Mouse (Mus musculus): Measurements from ENCODE around the gene Cct7. TPM values are rescaled to one million over a fixed set of nuclear protein-coding genes. Genes with fewer than 3 reads are reported as not detected.
A peak's percentile ranks its signal among the peaks of the same experiment; 100 is the strongest.

The Cct7 gene
- polyA plus RNA-seq, 1 experiment = 166 TPM

DNA sequence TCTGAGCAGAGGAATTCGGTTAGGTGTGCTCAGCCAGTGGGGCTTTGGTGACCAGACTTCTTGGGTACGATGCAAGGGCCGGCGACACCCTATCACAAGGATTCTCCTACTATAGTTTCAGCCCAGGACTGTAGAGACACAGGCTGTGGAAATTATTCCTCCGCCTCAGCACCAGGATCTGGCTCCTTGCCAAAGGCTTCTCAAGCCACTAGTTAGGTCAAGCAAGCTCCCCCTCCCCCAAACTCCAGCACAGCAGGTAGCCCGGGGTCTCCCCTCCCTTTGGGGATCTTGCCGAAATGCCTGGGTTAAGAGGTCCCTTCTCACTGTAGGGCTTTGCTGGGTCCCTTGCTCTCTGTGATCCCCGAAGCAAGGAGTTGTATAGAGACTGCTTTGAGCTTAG is 20.6 kb downstream of the Cct7 start:
- WGBS = 81% methylated on average over 8 of the region's 8 CpGs

DNA sequence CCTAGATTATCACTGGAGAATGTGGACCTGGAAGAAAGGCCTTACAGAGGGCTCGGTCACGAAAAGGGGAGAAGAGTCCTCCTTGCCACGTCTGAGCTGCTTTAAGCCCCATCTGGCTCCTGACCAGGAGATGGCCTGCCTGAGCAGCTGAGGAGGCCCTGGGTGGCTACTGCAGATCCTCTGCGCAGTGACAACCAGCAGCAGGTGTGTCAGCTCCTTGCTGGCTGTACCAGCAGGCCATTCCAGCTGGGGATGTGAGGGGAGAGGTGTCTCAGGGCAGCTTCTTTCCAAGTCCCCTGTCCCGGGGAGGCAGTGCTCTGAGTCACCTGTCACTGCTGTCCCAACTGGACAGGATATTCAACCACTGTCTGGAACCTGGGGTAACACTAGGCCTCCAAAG is 21.2 kb downstream of the Cct7 start:
- Histone ChIP-seq H3K27ac (ENCODE audit: control insufficient read depth, insufficient read depth, low read length) (no peak overlapping the region), H3K27me3 (ENCODE audit: control insufficient read depth, insufficient read depth, low read length) (no peaks in the 10 kb centered on the region), H3K4me1 (replicated peaks; ENCODE audit: control insufficient read depth, insufficient read depth, low read length) (no peaks in the 10 kb centered on the region), H3K4me3 (ENCODE audit: control insufficient read depth, insufficient read depth, low read length) (no peak overlapping the region), H3K36me3 (ENCODE audit: control insufficient read depth, insufficient read depth, low read length) (peaks cover 17% of the 10 kb centered on the region)
- TF ChIP-seq CTCF (IDR thresholded peaks at IDR 0.05; ENCODE audit: borderline replicate concordance, control insufficient read depth, extremely low read depth, insufficient read depth, low read length, poor library complexity) (no peak), POLR2A (IDR thresholded peaks at IDR 0.05; ENCODE audit: control insufficient read depth, extremely low read depth, insufficient read depth, low read length, poor library complexity) (no peak)
- 82% methylated on average over 5 of the region's 5 CpGs for WGBS
- DNase-seq = no peak

More for the DNA sequence above, 20.6 kb downstream of the Cct7 start:
- Histone ChIP-seq H3K36me3 (ENCODE audit: control insufficient read depth, insufficient read depth, low read length) (peaks cover 22% of the 10 kb centered on the region), H3K4me1 (replicated peaks; ENCODE audit: control insufficient read depth, insufficient read depth, low read length) (no peaks in the 10 kb centered on the region), H3K27me3 (ENCODE audit: control insufficient read depth, insufficient read depth, low read length) (no peaks in the 10 kb centered on the region), H3K4me3 (ENCODE audit: control insufficient read depth, insufficient read depth, low read length) (no peak overlapping the region), H3K27ac (ENCODE audit: control insufficient read depth, insufficient read depth, low read length) (no peak overlapping the region)
- no peak for DNase-seq
- TF ChIP-seq CTCF (IDR thresholded peaks at IDR 0.05; ENCODE audit: borderline replicate concordance, control insufficient read depth, extremely low read depth, insufficient read depth, low read length, poor library complexity) (no peak), POLR2A (IDR thresholded peaks at IDR 0.05; ENCODE audit: control insufficient read depth, extremely low read depth, insufficient read depth, low read length, poor library complexity) (no peak)

DNA sequence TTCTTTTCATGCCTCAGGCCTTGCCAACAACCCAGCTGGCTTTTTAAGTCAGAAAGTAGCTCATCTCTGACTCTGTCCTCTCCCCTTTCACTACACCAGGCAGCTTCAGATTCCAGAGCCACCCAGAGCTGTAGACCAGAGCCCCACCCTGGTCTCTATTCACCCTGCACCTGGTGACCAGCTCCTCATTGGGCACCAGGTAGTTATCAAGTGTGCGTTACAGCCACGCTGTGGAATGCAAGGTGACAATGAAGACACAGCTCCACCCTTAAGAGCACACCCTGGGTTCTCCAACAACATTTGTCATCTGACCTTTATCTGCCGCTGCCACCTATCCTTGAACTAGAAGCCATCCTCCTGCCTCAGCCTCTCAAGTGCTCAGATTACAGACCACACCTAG is 24.3 kb downstream of the Cct7 start:
- DNase-seq = no peak
- no peak overlapping the region for H3K27ac ChIP-seq (ENCODE audit: control insufficient read depth, insufficient read depth, low read length)
- H3K36me3 ChIP-seq (ENCODE audit: control insufficient read depth, insufficient read depth, low read length) = no peaks in the 10 kb centered on the region
- no peak for TF ChIP-seq CTCF (IDR thresholded peaks at IDR 0.05; ENCODE audit: borderline replicate concordance, control insufficient read depth, extremely low read depth, insufficient read depth, low read length, poor library complexity)
- no peak for TF ChIP-seq POLR2A (IDR thresholded peaks at IDR 0.05; ENCODE audit: control insufficient read depth, extremely low read depth, insufficient read depth, low read length, poor library complexity)
- H3K4me3 ChIP-seq (ENCODE audit: control insufficient read depth, insufficient read depth, low read length) = no peak overlapping the region
- no peaks in the 10 kb centered on the region; the same call in 1 of the 2 replicates for H3K27me3 ChIP-seq (ENCODE audit: control insufficient read depth, insufficient read depth, low read length)
- 89% methylated on average over 3 of the region's 3 CpGs for WGBS
- no peaks in the 10 kb centered on the region for H3K4me1 ChIP-seq (replicated peaks; ENCODE audit: control insufficient read depth, insufficient read depth, low read length)

DNA sequence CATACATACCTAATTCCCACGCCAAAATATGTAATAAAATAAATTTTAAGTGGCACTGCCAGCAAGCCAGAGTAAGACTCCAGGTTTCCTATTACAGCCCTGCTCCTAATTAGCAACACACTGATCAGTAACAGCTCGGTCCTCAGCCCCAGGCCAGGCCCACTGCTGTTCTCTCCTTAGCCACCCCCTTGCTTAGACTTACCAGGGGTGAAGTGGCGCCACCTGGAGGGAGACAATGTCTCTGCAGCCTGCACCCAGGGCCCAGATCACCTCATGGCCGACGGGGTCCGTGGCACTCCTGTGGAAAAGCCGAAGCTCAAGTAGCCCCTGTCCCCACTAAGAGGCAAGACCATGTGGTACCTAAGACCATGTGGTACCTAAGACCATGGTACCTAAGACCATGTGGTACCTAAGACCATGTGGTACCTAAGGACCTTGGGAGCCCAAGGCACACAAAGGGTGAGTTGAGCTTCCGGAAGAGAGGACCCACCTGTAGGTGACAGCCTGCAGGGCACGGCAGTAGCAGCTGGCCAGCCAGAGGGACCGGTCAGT is 26.1 kb downstream of the Cct7 start:
- Histone ChIP-seq H3K27ac (ENCODE audit: control insufficient read depth, insufficient read depth, low read length) (no peak overlapping the region), H3K4me3 (ENCODE audit: control insufficient read depth, insufficient read depth, low read length) (no peak overlapping the region), H3K4me1 (replicated peaks; ENCODE audit: control insufficient read depth, insufficient read depth, low read length) (no peaks in the 10 kb centered on the region), H3K36me3 (ENCODE audit: control insufficient read depth, insufficient read depth, low read length) (no peaks in the 10 kb centered on the region), H3K27me3 (ENCODE audit: control insufficient read depth, insufficient read depth, low read length) (peaks cover 2% of the 10 kb centered on the region; the same call in 1 of the 2 replicates)
- no peak for TF ChIP-seq POLR2A (IDR thresholded peaks at IDR 0.05; ENCODE audit: control insufficient read depth, extremely low read depth, insufficient read depth, low read length, poor library complexity)
- 0 out of 2 replicates have a peak, but pooled peaks have one; percentile 39 for TF ChIP-seq CTCF (IDR thresholded peaks at IDR 0.05; ENCODE audit: borderline replicate concordance, control insufficient read depth, extremely low read depth, insufficient read depth, low read length, poor library complexity)
- DNase-seq = peak; percentile 33
- 44% methylated on average over 10 of the region's 10 CpGs for WGBS

DNA sequence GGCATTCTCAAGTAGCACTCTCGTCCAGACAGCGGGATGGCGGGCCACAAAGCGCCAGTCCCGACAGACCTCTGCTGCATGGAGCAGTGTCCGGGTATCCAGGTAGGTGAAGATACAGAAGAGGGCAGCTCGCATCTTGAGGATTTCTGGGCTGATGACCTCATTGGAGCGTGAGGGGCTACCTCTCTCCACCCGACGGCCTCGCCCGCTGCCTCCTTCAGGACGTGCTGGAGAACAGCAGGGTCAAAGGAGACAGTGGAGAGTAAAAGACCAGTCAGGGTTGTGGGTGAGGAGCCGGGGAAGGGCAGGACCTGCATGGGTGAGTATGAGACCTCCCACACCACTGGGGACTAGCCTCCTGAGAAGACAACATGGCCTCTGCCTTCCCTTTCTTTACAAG is 27.1 kb downstream of the Cct7 start:
- no peaks in the 10 kb centered on the region for H3K36me3 ChIP-seq (ENCODE audit: control insufficient read depth, insufficient read depth, low read length)
- H3K27me3 ChIP-seq (ENCODE audit: control insufficient read depth, insufficient read depth, low read length) = peaks cover 2% of the 10 kb centered on the region; the same call in 1 of the 2 replicates
- no peaks in the 10 kb centered on the region for H3K4me1 ChIP-seq (replicated peaks; ENCODE audit: control insufficient read depth, insufficient read depth, low read length)
- no peak for DNase-seq
- no peak overlapping the region for H3K27ac ChIP-seq (ENCODE audit: control insufficient read depth, insufficient read depth, low read length)
- H3K4me3 ChIP-seq (ENCODE audit: control insufficient read depth, insufficient read depth, low read length) = no peak overlapping the region
- TF ChIP-seq CTCF (IDR thresholded peaks at IDR 0.05; ENCODE audit: borderline replicate concordance, control insufficient read depth, extremely low read depth, insufficient read depth, low read length, poor library complexity) (no peak), POLR2A (IDR thresholded peaks at IDR 0.05; ENCODE audit: control insufficient read depth, extremely low read depth, insufficient read depth, low read length, poor library complexity) (no peak)
- WGBS = 52% methylated on average over 14 of the region's 14 CpGs

DNA sequence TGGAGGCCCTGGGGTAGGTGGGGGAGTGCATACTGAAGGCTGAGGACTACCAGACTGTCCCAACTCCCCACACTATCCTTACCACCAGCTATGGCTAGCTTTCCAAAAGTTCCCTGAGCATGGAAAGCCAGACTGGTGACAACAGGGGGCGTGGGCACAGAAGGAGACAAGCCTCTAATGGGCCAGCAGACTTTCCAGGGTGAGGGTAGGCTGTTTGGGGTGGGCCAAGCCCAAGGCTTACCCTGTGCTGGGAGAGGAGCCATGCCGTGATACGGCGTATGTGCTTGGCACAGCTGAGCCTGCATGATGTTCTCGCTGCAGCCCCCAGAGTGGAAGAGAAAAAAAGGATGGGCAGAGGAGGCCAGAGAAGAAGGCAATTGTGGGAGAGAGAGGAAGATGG is 28.7 kb downstream of the Cct7 start:
- 85% methylated on average over 5 of the region's 5 CpGs for WGBS
- peaks cover 9% of the 10 kb centered on the region; the same call in 1 of the 2 replicates for H3K27me3 ChIP-seq (ENCODE audit: control insufficient read depth, insufficient read depth, low read length)

More for the DNA sequence above, 28.7 kb downstream of the Cct7 start:
- Histone ChIP-seq H3K4me3 (ENCODE audit: control insufficient read depth, insufficient read depth, low read length) (no peak overlapping the region), H3K4me1 (replicated peaks; ENCODE audit: control insufficient read depth, insufficient read depth, low read length) (no peaks in the 10 kb centered on the region), H3K36me3 (ENCODE audit: control insufficient read depth, insufficient read depth, low read length) (no peaks in the 10 kb centered on the region), H3K27ac (ENCODE audit: control insufficient read depth, insufficient read depth, low read length) (no peak overlapping the region)
- TF ChIP-seq POLR2A (IDR thresholded peaks at IDR 0.05; ENCODE audit: control insufficient read depth, extremely low read depth, insufficient read depth, low read length, poor library complexity) (no peak), CTCF (IDR thresholded peaks at IDR 0.05; ENCODE audit: borderline replicate concordance, control insufficient read depth, extremely low read depth, insufficient read depth, low read length, poor library complexity) (no peak)
- no peak for DNase-seq

Measured in thymus, adult 2 months (tissue).